Mouse (Mus musculus) forebrain, embryonic 14.5 days (tissue): ENCODE results near the gene Hinfp. TPM values are rescaled to one million over a fixed set of nuclear protein-coding genes. Genes with fewer than 3 reads are reported as not detected.
"Not testable (repeated sequence)": the region's sequence is repeated elsewhere in the genome, so short reads cannot be mapped to it uniquely, and the experiment has no call there.

ENCODE experiments used
- ATAC-seq: fragments of 200-750 bp; cut with Nextera tagmentation; 2 replicates; pipeline ENCODE4 v1.8.0; 2017; ENCODE audit warnings: mild to moderate bottlenecking, moderate library complexity
- DNase-seq: peaks from one replicate; pipeline ENCODE4 v3.0.0-alpha.2; 2015; ENCODE audit warnings: low spot score
- H3K27ac ChIP-seq: fragments of 300-500 bp; sonication (generic); 2 replicates; pipeline ENCODE4 v1.5.1; 2014; ENCODE audit warnings: low read depth, mild to moderate bottlenecking, control low read depth, low read length, moderate library complexity
- H3K27me3 ChIP-seq: fragments of 300-500 bp; sonication (generic); replicated peaks from 2 replicates; pipeline ENCODE4 v1.6.1; 2014; ENCODE audit warnings: low read length, control low read depth, mixed read lengths; ENCODE audit not compliant: control insufficient read depth, insufficient read depth
- H3K36me3 ChIP-seq: fragments of 300-500 bp; sonication (generic); 2 replicates; pipeline ENCODE4 v1.6.1; 2014; ENCODE audit warnings: low read length, control low read depth; ENCODE audit not compliant: control insufficient read depth, insufficient read depth
- H3K4me1 ChIP-seq: fragments of 300-500 bp; sonication (generic); 2 replicates; pipeline ENCODE4 v1.6.1; 2014; ENCODE audit warnings: antibody characterized with exemption, low read length, control low read depth; ENCODE audit not compliant: control insufficient read depth, insufficient read depth
- H3K4me2 ChIP-seq: fragments of 300-500 bp; sonication (generic); 2 replicates; pipeline ENCODE4 v1.6.1; 2014; ENCODE audit warnings: mild to moderate bottlenecking, control low read depth, low read length
- H3K4me3 ChIP-seq: fragments of 300-500 bp; sonication (generic); 2 replicates; pipeline ENCODE4 v1.5.1; 2014; ENCODE audit warnings: low read depth, low read length, control low read depth
- H3K9ac ChIP-seq: fragments of 300-500 bp; sonication (generic); 2 replicates; pipeline ENCODE4 v1.6.1; 2014; ENCODE audit warnings: mild to moderate bottlenecking, low read length, control low read depth, moderate library complexity
- H3K9me3 ChIP-seq: fragments of 300-500 bp; sonication (generic); replicated peaks from 2 replicates; pipeline ENCODE4 v1.6.1; 2016; ENCODE audit warnings: low read length, control low read depth, mixed read lengths; ENCODE audit not compliant: control insufficient read depth
- WGBS: fragments of 180-500 bp; shearing (Covaris S2); extraction: QIAGEN DNeasy Blood & Tissue Kit; methylation state at CpG from one replicate; pipeline ENCODE4 v1.1.7; 2014; 5-methylcytosine and 5-hydroxymethylcytosine counted together
- polyA plus RNA-seq: library from polyadenylated mRNA; unstranded; fragments of >200 nt; fragmentation: Nextera tagmentation; extraction: Ambion mirVana; gene quantifications from 2 replicates; pipeline ENCODE4 v1.2.1, GENCODE M21; 2014

Gene Hinfp
- polyA plus RNA-seq, 1 experiment from 2014 or later, result 18.4 TPM

GRCm38 (mm10) chr9:44343781-44344421 lies 38.4 kb upstream of the Hinfp start, which contains the start of gene Hmbs:
TSS of gene Hmbs (minus strand) at chr9:44344228.
- Histone ChIP-seq H3K36me3 (peaks cover 35% of the 10 kb centered on the region), H3K9ac (peak within 1 kb of the TSS; percentile 77), H3K27ac (peak within 1 kb of the TSS; percentile 94), H3K4me1 (peaks cover 5% of the 10 kb centered on the region), H3K4me3 (peak within 1 kb of the TSS; percentile 70), H3K27me3 (no peaks in the 10 kb centered on the region), H3K4me2 (peak within 1 kb of the TSS; percentile 70), H3K9me3 (no peaks in the 10 kb centered on the region)
- WGBS, result under 1% methylated on average over 39 of the region's 39 CpGs
- DNase-seq (peak; percentile 95), ATAC-seq (peak; percentile 97)

- Histone ChIP-seq H3K4me3 (peak overlapping the region; percentile 70), H3K4me2 (peak overlapping the region; percentile 70), H3K4me1 (peaks cover 5% of the 10 kb centered on the region), H3K9me3 (no peaks in the 10 kb centered on the region), H3K27ac (peak overlapping the region; percentile 94; the same call in 1 of the 2 replicates), H3K27me3 (no peaks in the 10 kb centered on the region), H3K9ac (peak overlapping the region; percentile 77), H3K36me3 (peaks cover 34% of the 10 kb centered on the region)
- DNase-seq (no peak), ATAC-seq (0 out of 2 replicates have a peak, but pooled peaks have one; percentile 0)
- 11% methylated on average over 6 of the region's 6 CpGs for WGBS
These were observed 37.8 kb upstream of the Hinfp start for GRCm38 (mm10) chr9:44343290-44343689.

GRCm38 (mm10) chr9:44342605-44343004 lies 37.1 kb upstream of the Hinfp start:
- WGBS, result 89% methylated on average over 1 of the region's 1 CpGs
- Histone ChIP-seq H3K9me3 (no peaks in the 10 kb centered on the region), H3K9ac (peak overlapping the region; percentile 77; the same call in 1 of the 2 replicates), H3K4me2 (no peak overlapping the region), H3K4me3 (no peak overlapping the region), H3K27ac (no peak overlapping the region), H3K27me3 (no peaks in the 10 kb centered on the region), H3K36me3 (peaks cover 31% of the 10 kb centered on the region), H3K4me1 (peaks cover 6% of the 10 kb centered on the region)
- DNase-seq, result no peak
- ATAC-seq, result no peak

- H3K4me1 ChIP-seq, result peaks cover 10% of the 10 kb centered on the region
- no peak for DNase-seq
- H3K9me3 ChIP-seq, result no peaks in the 10 kb centered on the region
- H3K9ac ChIP-seq, result no peak overlapping the region
- 80% methylated on average over 3 of the region's 3 CpGs for WGBS
- H3K36me3 ChIP-seq, result peaks cover 30% of the 10 kb centered on the region
- no peak overlapping the region for H3K27ac ChIP-seq
- no peak overlapping the region for H3K4me2 ChIP-seq
- ATAC-seq, result no peak
- no peak overlapping the region for H3K4me3 ChIP-seq
- H3K27me3 ChIP-seq, result no peaks in the 10 kb centered on the region
These were observed 36.7 kb upstream of the Hinfp start for GRCm38 (mm10) chr9:44342173-44342572.

GRCm38 (mm10) chr9:44341487-44341886 lies 36.0 kb upstream of the Hinfp start:
- Histone ChIP-seq H3K27me3 (no peaks in the 10 kb centered on the region), H3K27ac (no peak overlapping the region), H3K4me3 (no peak overlapping the region), H3K4me1 (peaks cover 16% of the 10 kb centered on the region), H3K9ac (peak overlapping the region; percentile 10; the same call in 1 of the 2 replicates), H3K9me3 (no peaks in the 10 kb centered on the region), H3K4me2 (no peak overlapping the region), H3K36me3 (peaks cover 30% of the 10 kb centered on the region)
- 91% methylated on average over 5 of the region's 5 CpGs for WGBS
- ATAC-seq (no peak), DNase-seq (no peak)

GRCm38 (mm10) chr9:44338574-44338973 lies 33.1 kb upstream of the Hinfp start:
- H3K27me3 ChIP-seq, result no peaks in the 10 kb centered on the region
- no peak overlapping the region for H3K4me2 ChIP-seq
- ATAC-seq (no peak), DNase-seq (no peak)
- no peak overlapping the region for H3K4me3 ChIP-seq
- 81% methylated on average over 5 of the region's 5 CpGs for WGBS
- H3K4me1 ChIP-seq, result peaks cover 17% of the 10 kb centered on the region
- H3K27ac ChIP-seq, result no peak overlapping the region
- no peak overlapping the region for H3K9ac ChIP-seq
- H3K9me3 ChIP-seq, result no peaks in the 10 kb centered on the region
- H3K36me3 ChIP-seq, result peaks cover 29% of the 10 kb centered on the region

- Histone ChIP-seq H3K36me3 (peaks cover 38% of the 10 kb centered on the region), H3K27ac (no peak overlapping the region), H3K9ac (peak overlapping the region; percentile 40; the same call in 1 of the 2 replicates), H3K4me1 (peaks cover 12% of the 10 kb centered on the region), H3K4me3 (peak overlapping the region; percentile 83), H3K4me2 (peak overlapping the region; percentile 53), H3K27me3 (no peaks in the 10 kb centered on the region), H3K9me3 (no peaks in the 10 kb centered on the region)
- ATAC-seq (no peak), DNase-seq (no peak)
- 68% methylated on average over 9 of the region's 9 CpGs for WGBS
These were observed 32.1 kb upstream of the Hinfp start for GRCm38 (mm10) chr9:44337436-44338169.

- Histone ChIP-seq H3K4me1 (peaks cover 12% of the 10 kb centered on the region), H3K27me3 (no peaks in the 10 kb centered on the region), H3K36me3 (peaks cover 44% of the 10 kb centered on the region), H3K9me3 (no peaks in the 10 kb centered on the region), H3K4me2 (peak overlapping the region; percentile 53), H3K9ac (peak overlapping the region; percentile 94; the same call in 1 of the 2 replicates), H3K27ac (no peak overlapping the region), H3K4me3 (peak overlapping the region; percentile 83)
- DNase-seq (no peak), ATAC-seq (no peak)
- WGBS, result 68% methylated on average over 3 of the region's 3 CpGs
These were observed 31.5 kb upstream of the Hinfp start for GRCm38 (mm10) chr9:44336964-44337363.

GRCm38 (mm10) chr9:44336513-44336912 lies 31.0 kb upstream of the Hinfp start:
- peak overlapping the region; percentile 83 for H3K4me3 ChIP-seq
- not testable (repeated sequence) for ATAC-seq, H3K27me3 ChIP-seq, H3K27ac ChIP-seq, H3K9me3 ChIP-seq, DNase-seq
- peak overlapping the region; percentile 94 for H3K9ac ChIP-seq
- peaks cover 12% of the 10 kb centered on the region for H3K4me1 ChIP-seq
- WGBS, result 20% methylated on average over 4 of the region's 4 CpGs
- peaks cover 49% of the 10 kb centered on the region for H3K36me3 ChIP-seq
- H3K4me2 ChIP-seq, result peak overlapping the region; percentile 53
